Mouse (Mus musculus): ENCODE results near the gene Gm340. TPM values are rescaled to one million over a fixed set of nuclear protein-coding genes. Genes with fewer than 3 reads are reported as not detected.

The Gm340 gene
- total RNA-seq, 2 experiments from 2014 or later, result 13.7 to 15.9 TPM

DNA sequence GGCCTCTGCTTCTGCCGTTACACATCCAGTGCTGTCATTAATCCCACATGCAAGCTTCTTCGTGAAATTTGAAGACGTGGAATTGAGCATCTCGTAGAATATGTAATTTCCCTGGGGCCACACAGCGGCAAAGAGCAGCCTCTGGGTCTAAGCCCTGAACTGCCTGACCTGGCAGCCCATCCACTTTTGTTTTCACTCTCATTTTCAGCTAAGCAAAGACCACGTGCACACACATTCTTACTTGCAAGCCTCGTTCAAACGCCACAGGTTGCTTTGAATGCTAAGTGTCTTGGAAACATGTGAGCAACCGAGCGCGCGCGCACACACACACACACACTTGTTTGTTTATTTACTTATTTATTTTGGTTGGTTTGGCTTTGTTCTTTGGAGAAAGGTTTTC, 34.9 kb downstream of the Gm340 start:
- intact Hi-C loops (cut with DNase I), result no loop called here
- Histone ChIP-seq H3K27ac (no peak overlapping the region), H3K4me3 (no peak overlapping the region)
- TF ChIP-seq CTCF (IDR thresholded peaks at IDR 0.05), result no peak
- DNase-seq (ENCODE audit: extremely low spot score in 1 of 2, low spot score in 2 of 2), result no peak

DNA sequence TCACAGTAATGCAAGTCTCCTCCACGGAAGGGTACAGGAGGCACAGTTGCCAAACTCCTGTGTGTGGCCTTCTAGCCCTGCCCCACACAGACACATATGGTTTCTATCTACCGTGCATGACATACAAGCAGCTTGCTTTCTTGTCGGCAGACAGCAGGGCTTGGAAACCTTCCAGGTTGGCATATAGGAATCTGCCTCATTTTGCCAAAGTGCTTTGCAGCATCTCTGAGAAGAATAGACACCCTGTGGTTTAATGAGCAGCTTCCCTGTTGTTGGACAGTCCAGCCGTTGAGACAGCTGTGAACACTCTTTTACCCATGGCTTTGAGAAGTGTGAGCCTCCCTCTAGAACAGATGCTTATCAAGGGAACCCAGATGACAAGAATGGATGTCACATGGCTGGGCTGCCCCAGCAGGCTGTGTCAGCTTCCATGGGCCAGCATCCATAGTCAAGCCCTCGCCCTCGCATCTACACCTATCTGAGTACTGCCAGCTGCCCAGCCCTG, 36.0 kb downstream of the Gm340 start:
- DNase-seq (ENCODE audit: extremely low spot score in 1 of 2, low spot score in 2 of 2), result no peak
- Histone ChIP-seq H3K27ac (no peak overlapping the region), H3K4me3 (no peak overlapping the region)
- intact Hi-C loops (cut with DNase I), result no loop called here
- TF ChIP-seq CTCF (IDR thresholded peaks at IDR 0.05), result no peak

DNA sequence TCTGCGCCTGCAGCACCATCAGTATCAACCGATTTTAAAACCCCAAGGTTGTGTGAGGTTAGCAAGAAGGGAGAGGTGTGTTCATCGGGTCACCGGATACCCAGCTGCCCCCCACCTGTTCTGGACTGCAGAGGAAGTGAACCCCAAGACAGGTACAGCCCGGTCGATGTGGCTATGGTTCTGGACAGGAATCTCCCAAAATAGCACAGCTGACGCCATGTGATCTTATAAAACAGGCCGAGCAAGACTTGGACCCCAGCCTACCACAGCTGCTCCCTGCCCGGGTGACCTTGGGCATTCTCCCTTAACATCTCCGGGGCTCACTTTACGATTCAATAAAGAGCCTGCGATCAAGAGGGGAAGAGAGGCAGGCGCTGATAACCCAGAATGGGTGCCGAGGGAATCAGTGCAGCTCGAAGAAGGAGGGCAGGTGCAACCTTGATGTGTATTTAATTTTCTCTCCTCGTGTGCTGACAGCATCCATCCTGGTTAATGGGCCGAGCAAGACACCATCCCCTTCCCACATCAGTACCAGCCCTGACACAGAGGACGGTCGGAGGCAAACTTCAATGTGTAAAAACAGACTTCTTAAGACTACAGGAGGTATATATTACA, 36.7 kb downstream of the Gm340 start:
- intact Hi-C loops (cut with DNase I), result no loop called here
- no peak overlapping the region for H3K4me3 ChIP-seq
- DNase-seq (ENCODE audit: extremely low spot score in 1 of 2, low spot score in 2 of 2), result no peak
- H3K27ac ChIP-seq, result no peak overlapping the region
- no peak for TF ChIP-seq CTCF (IDR thresholded peaks at IDR 0.05)

DNA sequence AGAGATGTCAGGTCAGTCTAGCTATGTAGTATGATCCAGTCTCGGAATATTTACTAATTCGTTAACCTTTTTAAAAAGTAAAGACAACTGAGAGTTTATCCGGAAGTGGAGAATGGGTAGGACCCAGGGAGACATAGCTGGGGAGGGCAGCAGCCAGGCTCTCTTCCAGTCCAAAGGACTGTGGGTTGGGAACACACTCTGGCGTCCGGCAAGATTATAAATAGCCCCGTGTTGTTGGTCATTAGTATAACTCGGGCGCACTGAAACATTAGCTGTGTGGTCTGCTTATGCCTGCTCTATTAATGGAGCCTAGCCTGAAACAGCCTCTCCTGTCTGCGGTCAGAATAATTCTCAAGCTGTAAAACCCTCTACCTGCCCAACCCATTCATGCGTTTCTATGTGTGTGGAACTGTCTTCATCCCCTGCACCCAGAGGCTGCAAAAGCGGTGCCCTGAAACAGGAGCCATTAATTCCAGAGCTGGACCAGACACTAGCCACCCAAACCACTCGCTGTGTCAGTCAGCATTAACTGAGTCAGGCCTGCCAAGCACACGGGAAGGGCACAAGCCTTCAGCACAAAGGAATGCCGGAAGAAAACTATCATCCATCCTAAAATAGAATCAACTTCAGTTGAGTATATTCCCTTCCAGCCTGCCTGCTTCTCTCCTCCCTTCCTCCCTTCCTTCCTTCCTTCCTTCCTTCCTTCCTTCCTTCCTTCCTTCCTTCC, 38.4 kb downstream of the Gm340 start:
- no peak for TF ChIP-seq CTCF (IDR thresholded peaks at IDR 0.05)
- no peak for DNase-seq (ENCODE audit: extremely low spot score in 1 of 2, low spot score in 2 of 2)
- intact Hi-C loops (cut with DNase I), result no loop called here
- Histone ChIP-seq H3K27ac (no peak overlapping the region), H3K4me3 (no peak overlapping the region)

DNA sequence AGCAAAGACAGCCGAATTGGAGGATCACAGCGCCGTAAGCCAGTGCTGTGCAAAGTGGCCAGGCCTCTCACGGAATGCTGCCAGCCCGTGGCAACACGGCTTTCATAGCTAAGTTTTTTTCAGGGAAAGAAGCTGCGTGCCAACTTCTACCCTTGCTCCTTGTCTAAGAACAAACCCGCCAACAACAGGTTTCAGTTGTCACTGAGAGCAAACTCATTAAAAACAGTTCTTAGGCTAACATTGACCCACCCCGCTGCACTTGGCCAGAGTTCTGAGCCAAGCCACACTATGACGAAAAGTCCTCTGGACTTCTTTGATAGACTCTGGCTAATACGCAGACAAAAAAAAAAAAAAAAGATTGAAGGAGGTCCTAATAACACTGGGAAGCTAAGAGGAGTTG, 46.8 kb downstream of the Gm340 start:
- Histone ChIP-seq H3K4me3 (no peak overlapping the region), H3K27ac (no peak overlapping the region)
- no peak for DNase-seq (ENCODE audit: extremely low spot score in 1 of 2, low spot score in 2 of 2)
- TF ChIP-seq CTCF (IDR thresholded peaks at IDR 0.05), result no peak
- intact Hi-C loops (cut with DNase I), result loop anchor here (1.0 kb wide), 1 partner anchor 135 kb away; no protein-coding TSS in a partner anchor

DNA sequence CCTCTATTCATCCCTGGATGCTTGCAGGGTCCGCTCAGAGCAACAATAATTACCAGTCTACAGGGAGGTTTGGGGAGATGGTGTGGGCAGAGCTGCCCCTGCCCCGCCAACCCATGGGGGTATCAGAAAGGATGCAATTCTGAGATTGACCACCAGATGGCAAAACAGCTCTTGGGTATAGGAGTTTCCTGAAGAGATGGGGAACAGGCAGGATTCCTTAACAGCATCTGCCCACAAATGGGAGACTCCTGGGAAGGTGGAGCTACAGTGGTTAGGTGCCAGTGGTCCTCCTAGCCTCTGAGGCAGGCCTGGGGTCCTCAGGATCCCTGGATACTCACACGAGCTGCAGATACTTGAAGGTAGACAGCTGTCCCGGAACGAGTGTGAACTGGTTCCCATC, 47.4 kb downstream of the Gm340 start:
- H3K27ac ChIP-seq, result no peak overlapping the region
- intact Hi-C loops (cut with DNase I), result loop anchor here (1.0 kb wide), 1 partner anchor 135 kb away; no protein-coding TSS in a partner anchor
- peak; percentile 56 to 61 for DNase-seq (ENCODE audit: extremely low spot score in 1 of 2, low spot score in 2 of 2)
- peak; percentile 90 for TF ChIP-seq CTCF (IDR thresholded peaks at IDR 0.05)
- H3K4me3 ChIP-seq, result no peak overlapping the region

DNA sequence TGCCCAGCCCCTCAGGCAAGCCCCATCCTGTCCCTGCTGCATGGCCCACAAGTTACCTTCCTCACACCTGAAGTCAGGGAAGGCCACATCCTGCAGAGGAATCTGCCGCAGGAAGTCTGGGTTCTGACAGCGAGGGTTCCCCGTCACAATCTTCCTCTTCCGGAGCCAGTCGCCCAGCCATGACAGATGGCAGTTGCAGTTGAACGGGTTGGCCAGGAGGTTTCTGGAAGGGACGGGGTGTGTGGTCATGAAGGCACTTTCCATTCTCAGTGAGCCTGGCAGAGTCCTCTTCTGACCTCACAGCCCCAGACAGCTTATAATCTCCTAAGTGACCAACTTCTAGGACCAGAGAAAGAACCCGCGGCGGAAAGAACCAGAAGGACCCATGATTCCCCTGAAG, 51.9 kb downstream of the Gm340 start:
- no peak overlapping the region for H3K4me3 ChIP-seq
- intact Hi-C loops (cut with DNase I), result no loop called here
- no peak overlapping the region for H3K27ac ChIP-seq
- DNase-seq (ENCODE audit: extremely low spot score in 1 of 2, low spot score in 2 of 2), result no peak
- no peak for TF ChIP-seq CTCF (IDR thresholded peaks at IDR 0.05)

DNA sequence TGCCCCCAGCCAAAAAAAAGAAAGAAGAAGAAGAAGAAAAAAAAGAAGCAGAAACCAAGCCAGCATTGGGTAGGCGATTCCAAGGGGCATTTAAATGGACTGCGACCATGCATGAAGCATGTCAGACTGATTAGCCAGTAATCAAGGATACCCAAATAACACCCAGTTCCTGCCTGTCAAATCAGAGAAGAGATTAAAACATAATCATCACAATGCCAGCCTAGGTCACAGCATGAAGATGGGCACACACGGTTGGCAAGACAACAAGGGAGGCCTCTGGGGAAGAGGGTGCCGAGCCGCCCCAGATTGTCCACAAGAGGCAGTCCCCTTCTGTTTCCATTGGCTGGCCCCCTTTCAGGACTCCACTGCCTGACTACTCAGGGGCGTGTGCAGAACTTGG, 52.8 kb downstream of the Gm340 start:
- no peak for TF ChIP-seq CTCF (IDR thresholded peaks at IDR 0.05)
- DNase-seq (ENCODE audit: extremely low spot score in 1 of 2, low spot score in 2 of 2), result no peak
- intact Hi-C loops (cut with DNase I), result no loop called here
- Histone ChIP-seq H3K27ac (no peak overlapping the region), H3K4me3 (no peak overlapping the region)

Small RNA genes lying within 50 kb of the gene (microRNA-seq; reads per million reads assigned to microRNA genes)
- 0 to 0.49 reads per million in 2 experiments for gene Mir8091

Other genes with a start within 250 kb of the Gm340 start
- 1 to 10 TPM; 2.4 to 2.5 TPM for gene Pik3ap1, start 197.3 kb upstream of the Gm340 start, total RNA-seq (2021)
- gene Lcor, start 99.7 kb upstream of the Gm340 start, total RNA-seq (2021), result 10 to 100 TPM; 21.4 to 23.8 TPM
- gene Slit1, start 161.3 kb downstream of the Gm340 start, total RNA-seq (2021), result 10 to 100 TPM; 59.0 to 60.6 TPM
- gene Arhgap19, start 219.7 kb downstream of the Gm340 start, total RNA-seq (2021), result 1 to 10 TPM; 3.0 to 3.3 TPM
- gene Frat1, start 247.6 kb downstream of the Gm340 start, total RNA-seq (2021), result 10 to 100 TPM; 14.5 to 17.7 TPM

Measured in left cerebral cortex, adult 2 months (tissue).